Mouse (Mus musculus) midbrain, embryonic 11.5 days (tissue): Measurements from ENCODE around the gene Slc6a16. TPM values are rescaled to one million over a fixed set of nuclear protein-coding genes. Genes with fewer than 3 reads are reported as not detected.
A peak's percentile ranks its signal among the peaks of the same experiment; 100 is the strongest.

Experiments
- ATAC-seq: fragments of 200-750 bp; cut with Nextera tagmentation; 2 replicates; pipeline ENCODE4 v1.8.0; 2017; ENCODE audit warnings: moderate TSS enrichment, moderate library complexity; ENCODE audit not compliant: low FRiP score
- DNase-seq: peaks from one replicate; pipeline ENCODE4 v3.0.0; 2015; ENCODE audit warnings: low spot score; ENCODE audit errors: missing footprints
- H3K27ac ChIP-seq: fragments of 300-500 bp; sonication (generic); 2 replicates; pipeline ENCODE4 v1.5.1; 2014; ENCODE audit warnings: low read depth, low read length
- H3K27me3 ChIP-seq: fragments of 300-500 bp; sonication (generic); 2 replicates; pipeline ENCODE4 v1.6.1; 2014; ENCODE audit warnings: mild to moderate bottlenecking, low read length, moderate library complexity, mixed read lengths; ENCODE audit not compliant: control insufficient read depth, insufficient read depth
- H3K36me3 ChIP-seq: fragments of 300-500 bp; sonication (generic); 2 replicates; pipeline ENCODE4 v1.6.1; 2014; ENCODE audit warnings: mild to moderate bottlenecking, low read length, moderate library complexity, mixed read lengths; ENCODE audit not compliant: control insufficient read depth, insufficient read depth
- H3K4me1 ChIP-seq: fragments of 300-500 bp; sonication (generic); 2 replicates; pipeline ENCODE4 v1.6.1; 2014; ENCODE audit warnings: low read length; ENCODE audit not compliant: control insufficient read depth, insufficient read depth
- H3K4me2 ChIP-seq: fragments of 300-500 bp; sonication (generic); 2 replicates; pipeline ENCODE4 v1.6.1; 2014; ENCODE audit warnings: mild to moderate bottlenecking, moderate library complexity
- H3K4me3 ChIP-seq: fragments of 300-500 bp; sonication (generic); 2 replicates; pipeline ENCODE4 v1.5.1; 2014; ENCODE audit warnings: low read depth, low read length
- H3K9ac ChIP-seq: fragments of 300-500 bp; sonication (generic); 2 replicates; pipeline ENCODE4 v1.6.1; 2014; ENCODE audit warnings: low read length
- H3K9me3 ChIP-seq: fragments of 300-500 bp; sonication (generic); 2 replicates; pipeline ENCODE4 v1.6.1; 2016; ENCODE audit warnings: low read length; ENCODE audit not compliant: control insufficient read depth
- WGBS: fragments of 180-500 bp; shearing (Covaris S2); extraction: QIAGEN DNeasy Blood & Tissue Kit; methylation state at CpG from one replicate; pipeline ENCODE4 v1.1.7; 2014; 5-methylcytosine and 5-hydroxymethylcytosine counted together
- polyA plus RNA-seq: library from polyadenylated mRNA; unstranded; fragments of >200 nt; fragmentation: Nextera tagmentation; extraction: Ambion mirVana; gene quantifications from 2 replicates; pipeline ENCODE4 v1.2.1, GENCODE M21; 2014

Gene Slc6a16
- polyA plus RNA-seq, 1 experiment from 2014 or later = not detected

- H3K36me3 ChIP-seq = no peaks in the 10 kb centered on the region
- no peaks in the 10 kb centered on the region for H3K4me1 ChIP-seq
- no peak overlapping the region for H3K4me2 ChIP-seq
- no peak overlapping the region for H3K9ac ChIP-seq
- H3K27ac ChIP-seq = no peak overlapping the region
- no peak for DNase-seq
- no peaks in the 10 kb centered on the region for H3K27me3 ChIP-seq
- no peaks in the 10 kb centered on the region for H3K9me3 ChIP-seq
- ATAC-seq = no peak
- 78% methylated on average over 1 of the region's 1 CpGs for WGBS
- no peak overlapping the region for H3K4me3 ChIP-seq
Observed at GRCm38 (mm10) chr7:45296626-45297025, 55.7 kb downstream of the Slc6a16 start.

- WGBS = 74% methylated on average over 3 of the region's 3 CpGs
- no peak for ATAC-seq
- H3K9ac ChIP-seq = no peak overlapping the region
Observed at GRCm38 (mm10) chr7:45297563-45297962, 56.7 kb downstream of the Slc6a16 start.

GRCm38 (mm10) chr7:45299752-45300151, 58.9 kb downstream of the Slc6a16 start:
- no peak overlapping the region for H3K27ac ChIP-seq
- ATAC-seq (peak; percentile 78), DNase-seq (peak; percentile 90)
- 19% methylated on average over 5 of the region's 5 CpGs for WGBS
- H3K4me2 ChIP-seq = no peak overlapping the region
- no peaks in the 10 kb centered on the region for H3K36me3 ChIP-seq
- no peaks in the 10 kb centered on the region for H3K27me3 ChIP-seq
- no peaks in the 10 kb centered on the region for H3K9me3 ChIP-seq
- no peak overlapping the region for H3K9ac ChIP-seq
- peaks cover 3% of the 10 kb centered on the region for H3K4me1 ChIP-seq
- no peak overlapping the region for H3K4me3 ChIP-seq

More at GRCm38 (mm10) chr7:45297563-45297962, 56.7 kb downstream of the Slc6a16 start:
- Histone ChIP-seq H3K4me3 (no peak overlapping the region), H3K27ac (no peak overlapping the region), H3K36me3 (no peaks in the 10 kb centered on the region), H3K4me1 (no peaks in the 10 kb centered on the region), H3K27me3 (no peaks in the 10 kb centered on the region), H3K4me2 (no peak overlapping the region), H3K9me3 (no peaks in the 10 kb centered on the region)
- no peak for DNase-seq

DNA sequence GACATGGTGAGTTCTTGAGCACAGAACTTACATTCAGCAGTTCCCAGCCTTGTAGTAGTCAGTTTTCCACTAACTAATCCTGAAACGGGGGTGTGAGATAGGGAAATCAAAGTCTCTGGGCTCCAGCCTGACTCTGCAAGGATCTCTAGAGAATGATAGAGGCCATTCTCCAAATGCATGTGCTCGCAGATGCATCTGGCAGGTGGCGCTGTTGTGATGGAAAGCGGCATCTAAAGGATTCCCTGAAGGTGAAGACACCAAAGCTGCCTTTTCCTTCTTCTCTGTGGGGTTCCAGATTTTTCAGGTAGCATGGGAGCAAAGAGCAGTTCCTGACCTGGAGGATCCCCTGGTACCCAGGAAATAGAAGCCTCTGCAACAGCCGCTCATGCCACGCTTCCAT, 59.4 kb downstream of the Slc6a16 start:
- H3K9me3 ChIP-seq = no peaks in the 10 kb centered on the region
- H3K4me3 ChIP-seq = no peak overlapping the region
- H3K27me3 ChIP-seq = no peaks in the 10 kb centered on the region
- no peak overlapping the region for H3K9ac ChIP-seq
- H3K4me2 ChIP-seq = no peak overlapping the region
- DNase-seq (peak; percentile 86), ATAC-seq (no peak; the same call in 1 of the 2 replicates)
- WGBS = 13% methylated on average over 6 of the region's 6 CpGs
- H3K36me3 ChIP-seq = no peaks in the 10 kb centered on the region
- peaks cover 8% of the 10 kb centered on the region for H3K4me1 ChIP-seq
- no peak overlapping the region for H3K27ac ChIP-seq

DNA sequence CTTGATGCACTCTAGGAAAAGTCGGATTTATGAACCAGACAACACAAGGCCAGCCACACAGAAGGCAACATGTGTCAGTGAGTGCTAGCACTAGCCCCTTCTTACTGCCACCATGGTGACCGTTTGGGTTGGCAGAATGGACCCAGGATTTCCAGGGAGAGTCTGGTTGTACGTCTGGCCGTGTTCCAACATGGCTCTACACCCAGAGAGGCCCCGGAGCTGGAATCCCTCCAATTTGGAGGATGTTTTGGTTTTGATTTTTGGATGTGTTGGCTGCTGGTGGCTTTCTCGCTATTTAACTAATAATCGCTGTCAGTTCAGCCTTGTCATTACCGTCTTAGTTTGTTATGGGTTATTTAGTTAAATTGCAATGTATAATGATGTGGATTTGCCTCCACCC, 61.7 kb downstream of the Slc6a16 start:
- ATAC-seq = no peak
- Histone ChIP-seq H3K27me3 (no peaks in the 10 kb centered on the region), H3K9ac (no peak overlapping the region), H3K4me2 (no peak overlapping the region), H3K36me3 (no peaks in the 10 kb centered on the region), H3K27ac (no peak overlapping the region), H3K4me1 (peaks cover 10% of the 10 kb centered on the region), H3K4me3 (no peak overlapping the region), H3K9me3 (no peaks in the 10 kb centered on the region)
- WGBS = 86% methylated on average over 8 of the region's 8 CpGs
- DNase-seq = no peak

DNA sequence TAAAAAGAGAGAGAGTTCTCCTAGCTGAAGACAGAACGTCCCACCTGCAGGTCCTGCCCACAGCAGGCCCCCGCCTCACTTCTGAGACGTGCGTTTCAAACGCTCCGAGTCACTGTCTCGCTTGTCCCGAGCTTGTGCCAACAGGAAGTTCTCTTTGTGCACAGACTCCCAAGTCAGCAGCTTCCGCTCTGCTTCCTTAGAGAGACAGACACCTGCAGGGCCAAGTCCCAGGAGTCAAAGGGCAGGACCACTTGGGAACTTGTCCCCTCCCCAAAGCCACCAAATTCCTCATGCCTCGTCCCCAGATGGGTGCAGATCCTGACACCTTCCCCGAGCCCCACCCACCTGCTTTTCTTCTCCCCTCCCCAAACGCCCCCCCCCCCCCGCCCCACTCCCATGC, 64.0 kb downstream of the Slc6a16 start:
- Histone ChIP-seq H3K36me3 (no peaks in the 10 kb centered on the region), H3K4me3 (peak overlapping the region; percentile 26), H3K27ac (no peak overlapping the region), H3K4me2 (peak overlapping the region; percentile 41), H3K4me1 (peaks cover 12% of the 10 kb centered on the region), H3K9me3 (no peaks in the 10 kb centered on the region), H3K27me3 (no peaks in the 10 kb centered on the region), H3K9ac (peak overlapping the region; percentile 47)
- ATAC-seq (peak; percentile 5; the same call in 1 of the 2 replicates), DNase-seq (no peak)
- 19% methylated on average over 12 of the region's 13 CpGs for WGBS

DNA sequence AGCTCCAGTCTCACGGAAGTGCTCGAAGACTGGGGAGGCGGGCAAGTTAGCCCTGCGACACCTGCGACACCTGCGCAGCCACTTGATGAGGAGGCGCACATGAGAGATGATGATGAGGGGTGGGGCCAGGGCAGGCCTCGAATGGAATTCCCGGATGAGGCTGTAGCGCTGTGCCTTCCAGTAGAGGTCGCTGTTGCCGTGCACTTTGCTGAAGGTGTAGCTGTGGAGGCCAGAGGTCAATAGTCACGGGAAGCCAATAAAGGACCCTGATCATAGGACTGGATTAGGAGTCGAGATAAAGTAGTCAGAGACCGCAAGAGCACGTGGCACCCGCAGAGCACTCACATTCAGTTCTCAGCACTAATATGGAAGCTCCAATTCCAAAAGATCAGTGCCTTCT, 64.4 kb downstream of the Slc6a16 start:
- H3K4me2 ChIP-seq = peak overlapping the region; percentile 41
- H3K36me3 ChIP-seq = no peaks in the 10 kb centered on the region
- peaks cover 12% of the 10 kb centered on the region for H3K4me1 ChIP-seq
- ATAC-seq (peak; percentile 74), DNase-seq (peak; percentile 96)
- WGBS = 4% methylated on average over 17 of the region's 17 CpGs
- no peak overlapping the region for H3K27ac ChIP-seq
- H3K27me3 ChIP-seq = no peaks in the 10 kb centered on the region
- peak overlapping the region; percentile 47 for H3K9ac ChIP-seq
- peak overlapping the region; percentile 26 for H3K4me3 ChIP-seq
- H3K9me3 ChIP-seq = no peaks in the 10 kb centered on the region

DNA sequence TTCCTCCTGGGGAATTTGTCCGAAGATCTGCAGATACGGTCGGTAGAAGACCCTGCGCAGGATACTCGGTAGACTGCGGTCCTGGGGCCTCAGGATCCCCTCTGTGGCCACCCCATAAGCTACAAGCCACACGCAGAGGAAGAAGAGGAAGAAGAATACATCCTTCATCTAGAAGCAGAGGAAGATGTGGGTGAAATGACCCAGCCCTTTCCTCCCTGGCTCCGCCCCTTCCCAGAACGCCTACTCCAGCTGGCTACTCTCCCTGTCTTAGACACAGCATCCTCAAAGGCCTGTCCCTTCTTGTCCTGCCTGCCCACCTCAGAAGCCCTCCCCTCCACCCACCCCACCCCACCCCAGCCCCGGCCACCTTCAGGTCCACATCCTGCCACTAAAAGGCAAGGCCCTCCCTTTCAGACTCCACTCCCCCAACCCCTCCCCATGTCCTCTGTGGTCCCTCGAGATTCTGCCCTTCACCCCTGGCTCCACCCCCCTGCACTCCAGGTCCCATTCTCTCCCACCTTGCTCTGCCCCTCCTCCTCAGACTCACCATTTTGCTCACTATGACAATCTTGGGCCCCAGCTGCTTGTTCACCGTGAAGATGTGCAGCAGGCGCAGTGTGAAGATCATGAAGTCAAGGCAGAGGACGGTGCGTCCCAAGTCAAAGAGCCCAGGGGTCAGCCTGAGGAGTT, 67.8 kb downstream of the Slc6a16 start:
- Histone ChIP-seq H3K36me3 (no peaks in the 10 kb centered on the region), H3K9me3 (no peaks in the 10 kb centered on the region), H3K9ac (peak overlapping the region; percentile 16; the same call in 1 of the 2 replicates), H3K4me1 (peaks cover 12% of the 10 kb centered on the region), H3K4me2 (no peak overlapping the region), H3K4me3 (no peak overlapping the region), H3K27ac (no peak overlapping the region), H3K27me3 (no peaks in the 10 kb centered on the region)
- 66% methylated on average over 15 of the region's 15 CpGs for WGBS
- no peak for DNase-seq
- peak; percentile 25; the same call in 1 of the 2 replicates for ATAC-seq

DNA sequence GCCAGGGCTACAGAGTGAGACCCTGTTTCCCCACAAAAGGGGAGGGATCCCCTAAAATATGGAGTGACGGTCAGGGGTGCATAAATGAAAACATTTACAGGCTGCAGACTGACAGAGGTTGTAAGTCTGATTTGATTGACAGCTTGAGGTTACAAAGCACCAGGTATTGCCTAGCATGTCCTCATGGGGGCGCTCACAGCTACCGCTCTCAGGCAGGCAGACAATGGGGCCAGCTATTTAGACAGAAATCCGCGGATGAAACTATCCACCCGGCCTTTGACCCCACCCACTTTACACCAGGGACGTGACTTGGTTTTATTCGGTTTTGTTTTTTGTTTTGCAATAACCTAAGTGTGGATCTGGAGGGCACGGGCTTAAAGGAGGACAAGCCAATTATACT, 68.6 kb downstream of the Slc6a16 start:
- Histone ChIP-seq H3K36me3 (no peaks in the 10 kb centered on the region), H3K4me3 (no peak overlapping the region), H3K27ac (no peak overlapping the region), H3K4me2 (no peak overlapping the region), H3K9ac (peak overlapping the region; percentile 24; the same call in 1 of the 2 replicates), H3K27me3 (no peaks in the 10 kb centered on the region), H3K9me3 (no peaks in the 10 kb centered on the region), H3K4me1 (peaks cover 12% of the 10 kb centered on the region)
- 12% methylated on average over 9 of the region's 9 CpGs for WGBS
- DNase-seq (peak; percentile 96), ATAC-seq (peak; percentile 49; the same call in 1 of the 2 replicates)
